Mouse (Mus musculus) C2C12 (cell line): Measurements from ENCODE around the gene Ccdc125.

ENCODE experiments used
- CEBPB ChIP-seq: IDR thresholded peaks from one replicate; pipeline ENCODE4 v1.6.1; 2011; ENCODE audit warnings: low read depth, mild to moderate bottlenecking, control low read depth, moderate library complexity
- CTCF ChIP-seq: IDR thresholded peaks from one replicate; pipeline ENCODE4 v1.5.1; 2011; ENCODE audit not compliant: control insufficient read depth, insufficient read depth, insufficient read length
- FOSL1 ChIP-seq: IDR thresholded peaks from one replicate; pipeline ENCODE4 v1.8.0; 2011; ENCODE audit warnings: mild to moderate bottlenecking, low read length; ENCODE audit not compliant: poor library complexity, insufficient read depth, severe bottlenecking
- MAX ChIP-seq: IDR thresholded peaks from one replicate; pipeline ENCODE4 v1.6.1; 2011; ENCODE audit warnings: mild to moderate bottlenecking, control low read depth
- MYOD1 ChIP-seq: IDR thresholded peaks from one replicate; pipeline ENCODE4 v1.6.1; 2011; ENCODE audit warnings: low read depth; ENCODE audit not compliant: control insufficient read depth, insufficient read length
- MYOG ChIP-seq: IDR thresholded peaks from one replicate; pipeline ENCODE4 v1.6.1; 2011; ENCODE audit not compliant: control insufficient read depth, insufficient read length; ENCODE audit errors: extremely low read depth
- USF1 ChIP-seq: IDR thresholded peaks from one replicate; pipeline ENCODE4 v1.6.1; 2011; ENCODE audit warnings: low read depth, mild to moderate bottlenecking, control low read depth, moderate library complexity

DNA sequence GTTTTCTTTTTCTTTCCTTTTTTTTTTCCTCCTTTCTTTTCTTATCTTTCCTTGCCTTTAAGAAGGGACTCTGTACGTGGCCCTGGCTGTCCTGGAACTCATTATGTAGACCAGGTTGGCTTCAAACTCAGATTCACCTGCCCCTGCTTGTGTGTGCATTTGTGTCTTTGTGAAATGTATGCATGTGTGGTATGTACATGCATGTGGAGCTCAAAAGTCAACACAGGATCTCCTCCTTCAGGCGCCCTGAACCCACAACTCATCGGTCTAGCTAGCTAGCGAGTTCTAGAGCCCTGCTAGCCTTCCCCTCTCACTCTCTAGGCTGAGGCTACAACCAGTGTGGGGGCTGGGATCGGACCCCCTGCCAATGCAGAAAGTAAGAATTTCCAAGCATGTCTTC lies 73.3 kb downstream of the Ccdc125 start:
- no peak for TF ChIP-seq CTCF
- no peak for TF ChIP-seq USF1
- no peak for TF ChIP-seq MYOD1
- no peak for TF ChIP-seq MAX
- TF ChIP-seq CEBPB, result no peak
- TF ChIP-seq FOSL1, result no peak
- TF ChIP-seq MYOG, result no peak
